Mouse (Mus musculus): ENCODE results near the gene Gm17571. TPM values are rescaled to one million over a fixed set of nuclear protein-coding genes. Genes with fewer than 3 reads are reported as not detected.
A peak's percentile ranks its signal among the peaks of the same experiment; 100 is the strongest.

Gene Gm17571
- polyA plus RNA-seq (2014; fragmentation: Nextera tagmentation; extraction: Ambion mirVana), result not detected in 2 replicates

GRCm38 (mm10) chr9:13446703-13447285 is at the start of gene Gm17571:
Gene Gm17571, minus strand, starts transcription at chr9:13446753.
- Histone ChIP-seq H3K27me3 (replicated peaks; ENCODE audit: control insufficient read depth, insufficient read depth, low read length) (no peaks in the 10 kb centered on the region), H3K9ac (ENCODE audit: low read length) (no peak within 1 kb of the TSS), H3K36me3 (ENCODE audit: control insufficient read depth, insufficient read depth, low read length) (no peaks in the 10 kb centered on the region), H3K27ac (ENCODE audit: low read depth, low read length) (no peak within 1 kb of the TSS), H3K9me3 (replicated peaks; ENCODE audit: control insufficient read depth, low read length) (no peaks in the 10 kb centered on the region), H3K4me3 (ENCODE audit: low read depth, low read length) (no peak within 1 kb of the TSS), H3K4me2 (ENCODE audit: low read length) (no peak within 1 kb of the TSS), H3K4me1 (ENCODE audit: control insufficient read depth, insufficient read depth, low read length) (no peaks in the 10 kb centered on the region)
- WGBS, result 78% methylated on average over 4 of the region's 4 CpGs
- DNase-seq (ENCODE audit: low spot score) (no peak), ATAC-seq (no peak)

GRCm38 (mm10) chr9:13495530-13495929 is 49.0 kb upstream of the Gm17571 start:
- H3K36me3 ChIP-seq (ENCODE audit: control insufficient read depth, insufficient read depth, low read length), result no peaks in the 10 kb centered on the region
- H3K9me3 ChIP-seq (replicated peaks; ENCODE audit: control insufficient read depth, low read length), result no peaks in the 10 kb centered on the region
- no peaks in the 10 kb centered on the region for H3K27me3 ChIP-seq (replicated peaks; ENCODE audit: control insufficient read depth, insufficient read depth, low read length)
- ATAC-seq (no peak), DNase-seq (ENCODE audit: low spot score) (no peak)
- H3K9ac ChIP-seq (ENCODE audit: low read length), result no peak overlapping the region
- no peak overlapping the region for H3K4me2 ChIP-seq (ENCODE audit: low read length)
- H3K4me1 ChIP-seq (ENCODE audit: control insufficient read depth, insufficient read depth, low read length), result peaks cover 7% of the 10 kb centered on the region; the same call in 1 of the 2 replicates
- H3K27ac ChIP-seq (ENCODE audit: low read depth, low read length), result no peak overlapping the region
- H3K4me3 ChIP-seq (ENCODE audit: low read depth, low read length), result no peak overlapping the region

- no peak for DNase-seq (ENCODE audit: low spot score)
- no peak overlapping the region for H3K9ac ChIP-seq (ENCODE audit: low read length)
- H3K27me3 ChIP-seq (replicated peaks; ENCODE audit: control insufficient read depth, insufficient read depth, low read length), result no peaks in the 10 kb centered on the region
- H3K36me3 ChIP-seq (ENCODE audit: control insufficient read depth, insufficient read depth, low read length), result no peaks in the 10 kb centered on the region
- no peak overlapping the region for H3K4me2 ChIP-seq (ENCODE audit: low read length)
- WGBS, result 92% methylated on average over 2 of the region's 2 CpGs
- no peak overlapping the region for H3K27ac ChIP-seq (ENCODE audit: low read depth, low read length)
- H3K4me1 ChIP-seq (ENCODE audit: control insufficient read depth, insufficient read depth, low read length), result peaks cover 7% of the 10 kb centered on the region; the same call in 1 of the 2 replicates
- ATAC-seq, result no peak
- H3K9me3 ChIP-seq (replicated peaks; ENCODE audit: control insufficient read depth, low read length), result no peaks in the 10 kb centered on the region
- no peak overlapping the region for H3K4me3 ChIP-seq (ENCODE audit: low read depth, low read length)
Measured at GRCm38 (mm10) chr9:13493746-13494145, 47.2 kb upstream of the Gm17571 start.

GRCm38 (mm10) chr9:13492807-13493206 is 46.3 kb upstream of the Gm17571 start:
- H3K36me3 ChIP-seq (ENCODE audit: control insufficient read depth, insufficient read depth, low read length), result no peaks in the 10 kb centered on the region
- H3K4me2 ChIP-seq (ENCODE audit: low read length), result no peak overlapping the region
- H3K9me3 ChIP-seq (replicated peaks; ENCODE audit: control insufficient read depth, low read length), result no peaks in the 10 kb centered on the region
- no peaks in the 10 kb centered on the region for H3K27me3 ChIP-seq (replicated peaks; ENCODE audit: control insufficient read depth, insufficient read depth, low read length)
- WGBS, result 87% methylated on average over 2 of the region's 2 CpGs
- H3K27ac ChIP-seq (ENCODE audit: low read depth, low read length), result no peak overlapping the region
- DNase-seq (ENCODE audit: low spot score), result no peak
- H3K9ac ChIP-seq (ENCODE audit: low read length), result no peak overlapping the region
- no peak for ATAC-seq
- H3K4me3 ChIP-seq (ENCODE audit: low read depth, low read length), result no peak overlapping the region
- peaks cover 6% of the 10 kb centered on the region; the same call in 1 of the 2 replicates for H3K4me1 ChIP-seq (ENCODE audit: control insufficient read depth, insufficient read depth, low read length)

GRCm38 (mm10) chr9:13491854-13492620 is 45.5 kb upstream of the Gm17571 start:
- ATAC-seq (no peak), DNase-seq (ENCODE audit: low spot score) (no peak)
- WGBS, result 94% methylated on average over 9 of the region's 9 CpGs
- Histone ChIP-seq H3K4me2 (ENCODE audit: low read length) (no peak overlapping the region), H3K27me3 (replicated peaks; ENCODE audit: control insufficient read depth, insufficient read depth, low read length) (no peaks in the 10 kb centered on the region), H3K36me3 (ENCODE audit: control insufficient read depth, insufficient read depth, low read length) (no peaks in the 10 kb centered on the region), H3K4me3 (ENCODE audit: low read depth, low read length) (no peak overlapping the region), H3K27ac (ENCODE audit: low read depth, low read length) (no peak overlapping the region), H3K9me3 (replicated peaks; ENCODE audit: control insufficient read depth, low read length) (no peaks in the 10 kb centered on the region), H3K4me1 (ENCODE audit: control insufficient read depth, insufficient read depth, low read length) (peaks cover 2% of the 10 kb centered on the region; the same call in 1 of the 2 replicates), H3K9ac (ENCODE audit: low read length) (no peak overlapping the region)

GRCm38 (mm10) chr9:13491107-13491506 is 44.6 kb upstream of the Gm17571 start:
- ATAC-seq (no peak), DNase-seq (ENCODE audit: low spot score) (no peak)
- no peaks in the 10 kb centered on the region for H3K9me3 ChIP-seq (replicated peaks; ENCODE audit: control insufficient read depth, low read length)
- H3K4me3 ChIP-seq (ENCODE audit: low read depth, low read length), result no peak overlapping the region
- WGBS, result 79% methylated on average over 1 of the region's 1 CpGs
- no peak overlapping the region for H3K27ac ChIP-seq (ENCODE audit: low read depth, low read length)
- H3K4me1 ChIP-seq (ENCODE audit: control insufficient read depth, insufficient read depth, low read length), result no peaks in the 10 kb centered on the region
- H3K27me3 ChIP-seq (replicated peaks; ENCODE audit: control insufficient read depth, insufficient read depth, low read length), result no peaks in the 10 kb centered on the region
- no peaks in the 10 kb centered on the region for H3K36me3 ChIP-seq (ENCODE audit: control insufficient read depth, insufficient read depth, low read length)
- no peak overlapping the region for H3K9ac ChIP-seq (ENCODE audit: low read length)
- no peak overlapping the region for H3K4me2 ChIP-seq (ENCODE audit: low read length)

GRCm38 (mm10) chr9:13485914-13486313 is 39.4 kb upstream of the Gm17571 start:
- no peak for ATAC-seq
- no peak overlapping the region for H3K4me3 ChIP-seq (ENCODE audit: low read depth, low read length)
- no peaks in the 10 kb centered on the region for H3K9me3 ChIP-seq (replicated peaks; ENCODE audit: control insufficient read depth, low read length)

GRCm38 (mm10) chr9:13484267-13485240 is 38.0 kb upstream of the Gm17571 start:
- H3K9me3 ChIP-seq (replicated peaks; ENCODE audit: control insufficient read depth, low read length), result no peaks in the 10 kb centered on the region
- no peaks in the 10 kb centered on the region for H3K27me3 ChIP-seq (replicated peaks; ENCODE audit: control insufficient read depth, insufficient read depth, low read length)
- H3K27ac ChIP-seq (ENCODE audit: low read depth, low read length), result peak overlapping the region; percentile 33; the same call in 1 of the 2 replicates
- H3K4me3 ChIP-seq (ENCODE audit: low read depth, low read length), result no peak overlapping the region
- H3K36me3 ChIP-seq (ENCODE audit: control insufficient read depth, insufficient read depth, low read length), result no peaks in the 10 kb centered on the region
- 37% methylated on average over 12 of the region's 12 CpGs for WGBS
- no peak overlapping the region for H3K9ac ChIP-seq (ENCODE audit: low read length)
- H3K4me1 ChIP-seq (ENCODE audit: control insufficient read depth, insufficient read depth, low read length), result peaks cover 25% of the 10 kb centered on the region
- ATAC-seq (no peak), DNase-seq (ENCODE audit: low spot score) (no peak)
- peak overlapping the region; percentile 17; the same call in 1 of the 2 replicates for H3K4me2 ChIP-seq (ENCODE audit: low read length)

More at GRCm38 (mm10) chr9:13485914-13486313, 39.4 kb upstream of the Gm17571 start:
- H3K27ac ChIP-seq (ENCODE audit: low read depth, low read length), result no peak overlapping the region
- H3K4me2 ChIP-seq (ENCODE audit: low read length), result no peak overlapping the region
- 74% methylated on average over 1 of the region's 1 CpGs for WGBS
- H3K4me1 ChIP-seq (ENCODE audit: control insufficient read depth, insufficient read depth, low read length), result peaks cover 15% of the 10 kb centered on the region; the same call in 1 of the 2 replicates
- DNase-seq (ENCODE audit: low spot score), result no peak
- no peak overlapping the region for H3K9ac ChIP-seq (ENCODE audit: low read length)
- no peaks in the 10 kb centered on the region for H3K27me3 ChIP-seq (replicated peaks; ENCODE audit: control insufficient read depth, insufficient read depth, low read length)
- no peaks in the 10 kb centered on the region for H3K36me3 ChIP-seq (ENCODE audit: control insufficient read depth, insufficient read depth, low read length)

All from forebrain, embryonic 14.5 days (tissue).